Mouse (Mus musculus) layer of hippocampus, adult 18-20 months (tissue): ENCODE results near the gene Hmces. TPM values are rescaled to one million over a fixed set of nuclear protein-coding genes. Genes with fewer than 3 reads are reported as not detected.
A peak's percentile ranks its signal among the peaks of the same experiment; 100 is the strongest.

Experiments used
- DNase-seq, 2 experiments: peaks; one replicate each; pipeline ENCODE4 v3.0.0; 2022; ENCODE audit warnings: low spot score in 2 of 2
- long read RNA-seq: library from polyadenylated mRNA; stranded (forward); transcript quantifications from one replicate; pipeline ENCODE4 v2.0.0, GENCODE M21; 2021
- total RNA-seq, 2 experiments: library from RNA; stranded (reverse); gene quantifications; 2 replicates each; pipeline ENCODE4 v1.2.3; 2021

Gene Hmces
- total RNA-seq: 10 to 100 TPM; 26.1 to 26.5 TPM
- long read RNA-seq, transcript Hmces-202 (6 exons, 1,572 nt): minor isoform, 5 of 22 reads
- long read RNA-seq, transcript Hmces-201 (7 exons, 1,464 nt): major isoform, 15 of 22 reads
- long read RNA-seq, partial matches to known transcripts: 0 of 22 reads
- long read RNA-seq, other reads (novel, unspliced or antisense): 2 of 22 reads

- DNase-seq: peak; percentile 59
Observed at GRCm38 (mm10) chr6:87913661-87914325, at the start of gene Hmces. TSS of gene Hmces (plus strand) at chr6:87913935.

- DNase-seq: no peak
Observed at GRCm38 (mm10) chr6:87866211-87866610, 47.5 kb upstream of the Hmces start.

GRCm38 (mm10) chr6:87867256-87867655 is 46.5 kb upstream of the Hmces start:
- no peak for DNase-seq

- no peak for DNase-seq
Observed at GRCm38 (mm10) chr6:87868871-87869506, 44.7 kb upstream of the Hmces start.

GRCm38 (mm10) chr6:87870440-87870839 is 43.3 kb upstream of the Hmces start:
- DNase-seq: no peak

GRCm38 (mm10) chr6:87871240-87871639 is 42.5 kb upstream of the Hmces start:
- no peak for DNase-seq

GRCm38 (mm10) chr6:87873104-87873503 is 40.6 kb upstream of the Hmces start:
- DNase-seq: no peak

GRCm38 (mm10) chr6:87873963-87874362 is 39.8 kb upstream of the Hmces start:
- DNase-seq: no peak

- DNase-seq: no peak
Observed at GRCm38 (mm10) chr6:87875083-87875482, 38.7 kb upstream of the Hmces start.

- DNase-seq: no peak
Observed at GRCm38 (mm10) chr6:87875562-87875961, 38.2 kb upstream of the Hmces start.

- DNase-seq: no peak
Observed at GRCm38 (mm10) chr6:87876068-87876643, 37.6 kb upstream of the Hmces start.

- no peak for DNase-seq
Observed at GRCm38 (mm10) chr6:87879010-87879409, 34.7 kb upstream of the Hmces start.

- no peak for DNase-seq
Observed at GRCm38 (mm10) chr6:87879628-87880027, 34.1 kb upstream of the Hmces start.

- DNase-seq: no peak
Observed at GRCm38 (mm10) chr6:87882221-87882620, 31.5 kb upstream of the Hmces start.

GRCm38 (mm10) chr6:87882816-87883215 is 30.9 kb upstream of the Hmces start:
- DNase-seq: peak; percentile 63 to 66

- DNase-seq: no peak
Observed at GRCm38 (mm10) chr6:87886721-87887120, 27.0 kb upstream of the Hmces start.

- peak; percentile 99 to 100 for DNase-seq
Observed at GRCm38 (mm10) chr6:87887594-87888233, 26.0 kb upstream of the Hmces start, which contains the start of gene Copg1. TSS of gene Copg1 (plus strand) at chr6:87887814.

GRCm38 (mm10) chr6:87893931-87894330 is 19.8 kb upstream of the Hmces start:
- no peak for DNase-seq

- DNase-seq: peak; percentile 25 to 70
Observed at GRCm38 (mm10) chr6:87898028-87898427, 15.7 kb upstream of the Hmces start.

- DNase-seq: no peak
Observed at GRCm38 (mm10) chr6:87906632-87907031, 7.1 kb upstream of the Hmces start.

GRCm38 (mm10) chr6:87909181-87909580 is 4.6 kb upstream of the Hmces start:
- no peak for DNase-seq

GRCm38 (mm10) chr6:87911559-87911958 is 2.2 kb upstream of the Hmces start:
- no peak for DNase-seq
